Mouse (Mus musculus) embryonic facial prominence, embryonic 14.5 days (tissue): ENCODE results near the gene Adra2a. TPM values are rescaled to one million over a fixed set of nuclear protein-coding genes. Genes with fewer than 3 reads are reported as not detected.

ENCODE experiments used
- ATAC-seq: fragments of 200-750 bp; cut with Nextera tagmentation; 2 replicates; pipeline ENCODE4 v1.8.0; 2017; ENCODE audit warnings: low read depth, moderate number of reproducible peaks, moderate TSS enrichment
- DNase-seq: peaks from one replicate; pipeline ENCODE4 v3.0.0-alpha.2; 2015; ENCODE audit warnings: low spot score
- H3K27ac ChIP-seq: fragments of 300-500 bp; sonication (generic); replicated peaks from 2 replicates; pipeline ENCODE4 v1.5.1; 2014; ENCODE audit warnings: low read depth, mild to moderate bottlenecking, low read length, moderate library complexity
- H3K27me3 ChIP-seq: fragments of 300-500 bp; sonication (generic); replicated peaks from 2 replicates; pipeline ENCODE4 v1.6.1; 2014; ENCODE audit warnings: low read length; ENCODE audit not compliant: control insufficient read depth, insufficient read depth
- H3K36me3 ChIP-seq: fragments of 300-500 bp; sonication (generic); 2 replicates; pipeline ENCODE4 v1.6.1; 2014; ENCODE audit warnings: low read length, mixed read lengths; ENCODE audit not compliant: control insufficient read depth, insufficient read depth
- H3K4me1 ChIP-seq: fragments of 300-500 bp; sonication (generic); 2 replicates; pipeline ENCODE4 v1.6.1; 2014; ENCODE audit warnings: antibody characterized with exemption, low read length; ENCODE audit not compliant: control insufficient read depth, insufficient read depth
- H3K4me2 ChIP-seq: fragments of 300-500 bp; sonication (generic); 2 replicates; pipeline ENCODE4 v1.6.1; 2014; ENCODE audit warnings: low read depth, mild to moderate bottlenecking, low read length, moderate library complexity, mixed read lengths
- H3K4me3 ChIP-seq: fragments of 300-500 bp; sonication (generic); 2 replicates; pipeline ENCODE4 v1.5.1; 2014; ENCODE audit warnings: low read depth, mild to moderate bottlenecking, low read length
- H3K9ac ChIP-seq: fragments of 300-500 bp; sonication (generic); 2 replicates; pipeline ENCODE4 v1.6.1; 2014; ENCODE audit warnings: low read depth, mild to moderate bottlenecking, low read length, moderate library complexity, mixed read lengths
- H3K9me3 ChIP-seq: fragments of 300-500 bp; sonication (generic); 2 replicates; pipeline ENCODE4 v1.6.1; 2016; ENCODE audit warnings: low read length; ENCODE audit not compliant: control insufficient read depth
- WGBS: fragments of 180-500 bp; shearing (Covaris S2); extraction: QIAGEN DNeasy Blood & Tissue Kit; methylation state at CpG from one replicate; pipeline ENCODE4 v1.1.7; 2014; 5-methylcytosine and 5-hydroxymethylcytosine counted together
- polyA plus RNA-seq: library from polyadenylated mRNA; unstranded; fragments of >200 nt; fragmentation: Nextera tagmentation; extraction: Ambion mirVana; gene quantifications from 2 replicates; pipeline ENCODE4 v1.2.1, GENCODE M21; 2014

The Adra2a gene
- polyA plus RNA-seq, 1 experiment from 2014 or later = 2.3 TPM

DNA sequence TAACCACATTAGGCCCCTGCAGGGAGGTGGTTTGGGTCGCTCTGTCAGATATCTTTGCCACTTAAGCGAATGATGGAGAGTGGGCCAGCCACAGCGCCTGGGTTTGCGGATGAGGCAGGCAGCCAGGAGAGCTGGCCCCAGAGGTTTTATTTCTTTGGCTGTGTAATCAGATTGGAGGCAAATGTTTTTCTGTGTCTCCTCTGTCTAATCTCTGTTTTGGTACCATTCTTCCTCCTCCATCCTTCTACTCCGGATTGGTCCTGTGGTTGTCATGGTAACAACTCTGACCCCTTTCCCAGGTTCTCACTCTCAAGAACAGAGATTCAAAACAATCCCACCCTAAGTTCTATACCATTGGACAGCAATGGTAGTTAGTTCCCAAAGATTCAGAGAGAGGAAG is 51.8 kb downstream of the Adra2a start:
- peaks cover 6% of the 10 kb centered on the region for H3K4me1 ChIP-seq
- H3K36me3 ChIP-seq = no peaks in the 10 kb centered on the region
- 67% methylated on average over 5 of the region's 5 CpGs for WGBS
- DNase-seq = peak; percentile 48
- H3K27me3 ChIP-seq = 0 out of 2 replicates have a peak, but pooled peaks cover 4% of the 10 kb centered on the region
- peak; percentile 33; the same call in 1 of the 2 replicates for ATAC-seq
- no peaks in the 10 kb centered on the region for H3K9me3 ChIP-seq
- H3K4me2 ChIP-seq = no peak overlapping the region
- H3K27ac ChIP-seq = no peak overlapping the region
- H3K9ac ChIP-seq = no peak overlapping the region
- no peak overlapping the region for H3K4me3 ChIP-seq

DNA sequence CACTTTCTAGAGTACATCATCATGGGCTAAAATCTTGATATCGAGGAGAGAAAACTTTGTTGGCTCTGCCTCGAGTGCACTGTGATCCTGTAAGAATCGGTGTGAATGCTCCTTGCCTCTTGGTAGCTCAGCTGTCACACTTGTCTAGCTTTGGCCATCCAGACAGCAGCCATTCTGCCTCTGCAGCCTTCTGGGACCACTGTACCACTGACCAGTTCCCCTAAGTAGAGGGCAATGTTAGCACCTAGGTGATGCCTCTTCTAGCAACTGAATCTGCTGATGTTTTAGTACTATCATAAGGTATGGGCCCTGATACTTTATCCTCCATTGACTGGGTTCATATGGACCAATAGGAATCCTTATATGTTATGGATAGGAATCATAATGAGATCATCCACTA is 54.4 kb downstream of the Adra2a start:
- Histone ChIP-seq H3K9me3 (no peaks in the 10 kb centered on the region), H3K9ac (no peak overlapping the region), H3K27ac (no peak overlapping the region), H3K36me3 (no peaks in the 10 kb centered on the region), H3K4me2 (no peak overlapping the region), H3K27me3 (0 out of 2 replicates have a peak, but pooled peaks cover 4% of the 10 kb centered on the region), H3K4me3 (no peak overlapping the region), H3K4me1 (peaks cover 6% of the 10 kb centered on the region)
- ATAC-seq = no peak
- no peak for DNase-seq
- 88% methylated on average over 3 of the region's 3 CpGs for WGBS

Other genes with a start within 250 kb of the Adra2a start
- 80.5 and 87.2 TPM in 2 replicates for gene Pdcd4, start 151.9 kb upstream of the Adra2a start, polyA plus RNA-seq
- 48.1 and 50.5 TPM in 2 replicates for gene Shoc2, start 99.8 kb upstream of the Adra2a start, polyA plus RNA-seq
- gene Bbip1, start 99.5 kb upstream of the Adra2a start, polyA plus RNA-seq = 90.6 and 93.6 TPM in 2 replicates